Mouse (Mus musculus) MEL (cell line): ENCODE measurements around the gene Mgat4c. TPM values are rescaled to one million over a fixed set of nuclear protein-coding genes. Genes with fewer than 3 reads are reported as not detected.

ENCODE experiments used
- DNase-seq: peaks from one replicate; pipeline ENCODE4 v3.0.0; 2011; ENCODE audit warnings: low read depth, low spot score
- H3K27ac ChIP-seq: 2 replicates; pipeline ENCODE4 v1.5.1; 2012; ENCODE audit warnings: low read depth, mild to moderate bottlenecking, control low read depth, low read length, moderate library complexity; ENCODE audit not compliant: control insufficient read depth
- H3K27me3 ChIP-seq, 2 experiments: fragments of 150-350 bp in 1 of 2; sonication (generic) in 1 of 2; 2 replicates each; pipeline ENCODE4 v1.6.1; 2012; ENCODE audit warnings: low read length in 2 of 2, mild to moderate bottlenecking in 2 of 2, improper control_type of control experiment in 1 of 2, moderate library complexity in 1 of 2; ENCODE audit not compliant: insufficient read depth in 2 of 2, control insufficient read depth in 1 of 2
- H3K36me3 ChIP-seq, 2 experiments: 2 replicates each; pipeline ENCODE4 v1.6.1; 2012 to 2014; ENCODE audit warnings: low read length in 2 of 2, improper control_type of control experiment in 1 of 2, inconsistent platforms in 1 of 2, mild to moderate bottlenecking in 1 of 2; ENCODE audit not compliant: insufficient read depth in 2 of 2, control insufficient read depth in 1 of 2
- H3K4me1 ChIP-seq, 2 experiments: fragments of 150-350 bp in 1 of 2; sonication (generic) in 1 of 2; 2 replicates each; pipeline ENCODE4 v1.6.1; 2012; ENCODE audit warnings: low read length in 2 of 2, improper control_type of control experiment in 1 of 2, mild to moderate bottlenecking in 1 of 2; ENCODE audit not compliant: insufficient read depth in 2 of 2, control insufficient read depth in 1 of 2
- H3K4me3 ChIP-seq, 2 experiments: fragments of 150-350 bp in 1 of 2; sonication (generic) in 1 of 2; 2 replicates each; pipeline ENCODE4 v1.5.1; 2012; ENCODE audit warnings: low read depth in 2 of 2, low read length in 2 of 2, mild to moderate bottlenecking in 2 of 2, moderate library complexity in 2 of 2, control low read depth in 1 of 2, improper control_type of control experiment in 1 of 2; ENCODE audit not compliant: control insufficient read depth in 1 of 2, insufficient read depth in 1 of 2
- H3K79me2 ChIP-seq: 2 replicates; pipeline ENCODE4 v1.6.1; 2012; ENCODE audit warnings: mild to moderate bottlenecking, low read length, moderate library complexity; ENCODE audit not compliant: control insufficient read depth, poor library complexity, insufficient read depth
- H3K9ac ChIP-seq: 2 replicates; pipeline ENCODE4 v1.6.1; 2012; ENCODE audit warnings: low read depth, mild to moderate bottlenecking, control low read depth, low read length, moderate library complexity; ENCODE audit not compliant: control insufficient read depth, poor library complexity, severe bottlenecking
- H3K9me3 ChIP-seq: fragments of 150-350 bp; sonication (generic); replicated peaks from 2 replicates; pipeline ENCODE4 v1.6.1; 2012; ENCODE audit warnings: mild to moderate bottlenecking, low read length, improper control_type of control experiment, moderate library complexity; ENCODE audit not compliant: insufficient read depth
- BHLHE40 ChIP-seq: IDR thresholded peaks from 2 replicates; pipeline ENCODE4 v1.6.1; 2012; ENCODE audit warnings: low read depth, mild to moderate bottlenecking, inconsistent platforms, low read length, improper control_type of control experiment, borderline replicate concordance
- CHD2 ChIP-seq: IDR thresholded peaks from 2 replicates; pipeline ENCODE4 v1.6.1; 2011; ENCODE audit warnings: low read length, improper control_type of control experiment
- CTCF ChIP-seq, 3 experiments: IDR thresholded peaks in 2 of 3; conservative IDR thresholded peaks in 1 of 3; 2 replicates each; pipeline ENCODE4 v1.5.1; 2011 to 2012; ENCODE audit warnings: low read length in 3 of 3, low read depth in 2 of 3, mild to moderate bottlenecking in 2 of 3, improper control_type of control experiment in 1 of 3, inconsistent platforms in 1 of 3, mixed read lengths in 1 of 3, moderate library complexity in 1 of 3; ENCODE audit not compliant: control insufficient read depth in 1 of 3, insufficient read depth in 1 of 3, poor library complexity in 1 of 3, severe bottlenecking in 1 of 3
- E2F4 ChIP-seq: IDR thresholded peaks from 2 replicates; pipeline ENCODE4 v1.6.1; 2011; ENCODE audit warnings: low read depth, low read length, improper control_type of control experiment, borderline replicate concordance
- ELF1 ChIP-seq: IDR thresholded peaks from 2 replicates; pipeline ENCODE4 v1.6.1; 2014; ENCODE audit warnings: low read depth, mild to moderate bottlenecking, inconsistent platforms, low read length, improper control_type of control experiment, moderate library complexity
- ETS1 ChIP-seq: IDR thresholded peaks from 2 replicates; pipeline ENCODE4 v1.6.1; 2012; ENCODE audit warnings: low read depth, mild to moderate bottlenecking, inconsistent platforms, low read length, improper control_type of control experiment, moderate library complexity
- GABPA ChIP-seq: IDR thresholded peaks from 2 replicates; pipeline ENCODE4 v1.6.1; 2012; ENCODE audit warnings: low read depth, mild to moderate bottlenecking, inconsistent platforms, low read length, improper control_type of control experiment, moderate library complexity
- GATA1 ChIP-seq: IDR thresholded peaks from 2 replicates; pipeline ENCODE4 v1.6.1; 2011; ENCODE audit warnings: low read depth, low read length, improper control_type of control experiment
- HCFC1 ChIP-seq: IDR thresholded peaks from 2 replicates; pipeline ENCODE4 v1.6.1; 2012; ENCODE audit warnings: low read depth, mild to moderate bottlenecking, inconsistent platforms, low read length, improper control_type of control experiment, moderate library complexity
- JUND ChIP-seq: IDR thresholded peaks from 2 replicates; pipeline ENCODE4 v1.6.1; 2011; ENCODE audit warnings: low read depth, mild to moderate bottlenecking, improper control_type of control experiment, low read length
- MAFK ChIP-seq: IDR thresholded peaks from 2 replicates; pipeline ENCODE4 v1.6.1; 2011; ENCODE audit warnings: low read depth, mild to moderate bottlenecking, low read length, improper control_type of control experiment, borderline replicate concordance
- MAX ChIP-seq: IDR thresholded peaks from 2 replicates; pipeline ENCODE4 v1.6.1; 2011; ENCODE audit warnings: low read length, improper control_type of control experiment
- MAZ ChIP-seq: IDR thresholded peaks from 2 replicates; pipeline ENCODE4 v1.6.1; 2012; ENCODE audit warnings: low read depth, mild to moderate bottlenecking, inconsistent platforms, low read length, improper control_type of control experiment
- MYB ChIP-seq: IDR thresholded peaks from 2 replicates; pipeline ENCODE4 v1.6.1; 2011; ENCODE audit warnings: mild to moderate bottlenecking, low read depth, low read length, improper control_type of control experiment
- MYC ChIP-seq: IDR thresholded peaks from 2 replicates; pipeline ENCODE4 v1.6.1; 2011; ENCODE audit warnings: low read depth, mild to moderate bottlenecking, low read length, improper control_type of control experiment, moderate library complexity
- NRF1 ChIP-seq: IDR thresholded peaks from 2 replicates; pipeline ENCODE4 v1.6.1; 2014; ENCODE audit warnings: low read depth, mild to moderate bottlenecking, inconsistent platforms, low read length, improper control_type of control experiment, moderate library complexity; ENCODE audit not compliant: poor library complexity, insufficient read depth, severe bottlenecking
- POLR2A ChIP-seq, 2 experiments: IDR thresholded peaks; 2 replicates each; pipeline ENCODE4 v1.6.1; 2011 to 2012; ENCODE audit warnings: low read length in 2 of 2, mild to moderate bottlenecking in 2 of 2, control low read depth in 1 of 2, improper control_type of control experiment in 1 of 2, low read depth in 1 of 2, moderate library complexity in 1 of 2; ENCODE audit not compliant: control insufficient read depth in 1 of 2, insufficient read depth in 1 of 2, poor library complexity in 1 of 2
- POLR2AphosphoS5 ChIP-seq: IDR thresholded peaks from 2 replicates; pipeline ENCODE4 v1.6.1; 2012; ENCODE audit warnings: low read depth, borderline replicate concordance, mild to moderate bottlenecking, inconsistent platforms, low read length, moderate library complexity, mixed read lengths
- RCOR1 ChIP-seq: IDR thresholded peaks from 2 replicates; pipeline ENCODE4 v1.6.1; 2012; ENCODE audit warnings: low read depth, mild to moderate bottlenecking, inconsistent platforms, low read length, improper control_type of control experiment
- SIN3A ChIP-seq: IDR thresholded peaks from 2 replicates; pipeline ENCODE4 v1.6.1; 2012; ENCODE audit warnings: low read length, improper control_type of control experiment, inconsistent platforms
- SMC3 ChIP-seq: IDR thresholded peaks from 2 replicates; pipeline ENCODE4 v1.6.1; 2011; ENCODE audit warnings: low read depth, low read length, improper control_type of control experiment
- TAL1 ChIP-seq: IDR thresholded peaks from 2 replicates; pipeline ENCODE4 v1.6.1; 2012; ENCODE audit warnings: mild to moderate bottlenecking, inconsistent platforms, low read length, moderate library complexity, mixed read lengths
- ZC3H11A ChIP-seq: IDR thresholded peaks from 2 replicates; pipeline ENCODE4 v1.6.1; 2012; ENCODE audit warnings: low read depth, mild to moderate bottlenecking, inconsistent platforms, low read length, improper control_type of control experiment
- polyA plus RNA-seq, 2 experiments: library from polyadenylated mRNA; stranded (reverse) in 1 of 2; unstranded in 1 of 2; fragments of >175 nt in 1 of 2; fragments of >200 nt in 1 of 2; gene quantifications; 2 replicates each; pipeline versions ENCODE4 v1.2.1 to v1.2.4; 2012; ENCODE audit warnings: low replicate concordance in 2 of 2, low read depth in 1 of 2; ENCODE audit not compliant: insufficient read length in 2 of 2, insufficient read depth in 1 of 2, missing spikeins in 1 of 2
- total RNA-seq: library from RNA; depleted of rRNA; stranded (reverse); fragments of 300-350 nt; gene quantifications from 2 replicates; pipeline ENCODE4 v1.2.3, GENCODE M21; 2012

Mgat4c gene
- total and polyA plus RNA-seq, 3 experiments: 0.36 to 3.0 TPM; not detected in 1

DNA sequence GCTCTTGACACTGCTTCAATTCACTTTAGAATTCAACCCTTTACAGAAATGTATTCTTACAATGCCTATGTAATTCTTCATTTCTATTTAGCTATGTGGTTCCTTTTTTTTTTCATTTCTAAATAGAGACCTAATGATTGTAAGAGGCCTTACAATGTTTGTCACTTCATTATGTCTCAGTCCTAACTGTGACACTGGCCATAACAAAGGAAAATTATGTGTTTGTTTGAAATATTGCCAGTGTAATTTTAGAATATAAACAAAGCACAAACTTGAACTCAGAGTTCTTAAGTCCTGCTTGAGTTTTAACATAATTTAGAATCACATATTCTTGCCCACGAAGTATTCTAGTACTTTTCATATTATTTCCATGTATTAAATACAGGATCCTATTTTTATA is 510.4 kb downstream of the Mgat4c start:
- no peaks in the 10 kb centered on the region for H3K36me3 ChIP-seq
- no peaks in the 10 kb centered on the region for H3K9me3 ChIP-seq
- H3K9ac ChIP-seq: no peak overlapping the region
- H3K27me3 ChIP-seq: no peaks in the 10 kb centered on the region
- no peak overlapping the region for H3K27ac ChIP-seq
- no peaks in the 10 kb centered on the region for H3K4me1 ChIP-seq
- H3K79me2 ChIP-seq: no peaks in the 10 kb centered on the region
- H3K4me3 ChIP-seq: no peak overlapping the region
- TF ChIP-seq SIN3A (no peak), HCFC1 (no peak), MAZ (no peak), NRF1 (no peak), ZC3H11A (no peak), CTCF (IDR thresholded peaks at IDR 0.05 in 2 of 3, conservative IDR thresholded peaks at IDR 0.05 in 1 of 3; ENCODE audit: control insufficient read depth in 1 of 3, insufficient read depth in 1 of 3, low read depth in 2 of 3, low read length in 3 of 3, poor library complexity in 1 of 3, severe bottlenecking in 1 of 3) (no peak), E2F4 (no peak), ELF1 (no peak), MAX (no peak), TAL1 (no peak), BHLHE40 (no peak), POLR2AphosphoS5 (no peak), POLR2A (IDR thresholded peaks at IDR 0.05; ENCODE audit: control insufficient read depth in 1 of 2, insufficient read depth in 1 of 2, low read depth in 1 of 2, low read length in 2 of 2, poor library complexity in 1 of 2) (no peak), CHD2 (no peak)
- no peak for DNase-seq

DNA sequence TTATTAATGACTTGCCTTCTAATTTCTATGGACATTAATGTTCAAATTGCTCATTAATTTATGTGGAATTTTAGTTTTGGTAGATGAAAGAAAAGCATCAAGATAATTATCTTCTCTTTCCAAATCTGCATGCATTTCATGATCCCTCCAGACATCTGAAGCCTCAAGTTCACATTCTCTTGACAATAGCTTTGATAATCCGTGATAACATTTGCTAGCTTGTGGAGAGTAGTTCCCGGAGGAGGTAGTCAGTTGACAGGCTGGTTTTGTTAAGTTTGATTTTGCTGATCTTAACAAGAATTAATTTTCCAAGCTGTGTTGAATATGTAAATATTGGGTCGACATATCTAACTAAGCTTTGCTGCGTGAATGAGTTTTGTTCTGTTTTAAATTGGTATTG is 515.6 kb downstream of the Mgat4c start:
- Histone ChIP-seq H3K79me2 (no peaks in the 10 kb centered on the region), H3K27me3 (no peaks in the 10 kb centered on the region), H3K4me3 (no peak overlapping the region), H3K27ac (no peak overlapping the region), H3K9ac (no peak overlapping the region), H3K36me3 (no peaks in the 10 kb centered on the region), H3K4me1 (no peaks in the 10 kb centered on the region), H3K9me3 (no peaks in the 10 kb centered on the region)
- TF ChIP-seq MYB (no peak), MAFK (no peak), SMC3 (no peak), NRF1 (no peak), RCOR1 (no peak), ETS1 (no peak), JUND (no peak), GATA1 (no peak), MYC (no peak), GABPA (no peak)
- DNase-seq: no peak
